Mouse (Mus musculus): ENCODE data around the gene Map3k7. TPM values are rescaled to one million over a fixed set of nuclear protein-coding genes. Genes with fewer than 3 reads are reported as not detected.
A peak's percentile ranks its signal among the peaks of the same experiment; 100 is the strongest.

The Map3k7 gene
- 41.3 and 52.2 TPM in 2 replicates for total RNA-seq (2021)
- long read RNA-seq, experiment 1, full-length matches to known transcripts, result 25 of 32 reads
- long read RNA-seq, experiment 1, partial matches to known transcripts, result 0 of 32 reads
- long read RNA-seq, experiment 1, other reads (novel, unspliced or antisense), result 7 of 32 reads
- long read RNA-seq, experiment 2, full-length matches to known transcripts, result 23 of 29 reads
- long read RNA-seq, experiment 2, partial matches to known transcripts, result 2 of 29 reads
- long read RNA-seq, experiment 2, other reads (novel, unspliced or antisense), result 4 of 29 reads

DNA sequence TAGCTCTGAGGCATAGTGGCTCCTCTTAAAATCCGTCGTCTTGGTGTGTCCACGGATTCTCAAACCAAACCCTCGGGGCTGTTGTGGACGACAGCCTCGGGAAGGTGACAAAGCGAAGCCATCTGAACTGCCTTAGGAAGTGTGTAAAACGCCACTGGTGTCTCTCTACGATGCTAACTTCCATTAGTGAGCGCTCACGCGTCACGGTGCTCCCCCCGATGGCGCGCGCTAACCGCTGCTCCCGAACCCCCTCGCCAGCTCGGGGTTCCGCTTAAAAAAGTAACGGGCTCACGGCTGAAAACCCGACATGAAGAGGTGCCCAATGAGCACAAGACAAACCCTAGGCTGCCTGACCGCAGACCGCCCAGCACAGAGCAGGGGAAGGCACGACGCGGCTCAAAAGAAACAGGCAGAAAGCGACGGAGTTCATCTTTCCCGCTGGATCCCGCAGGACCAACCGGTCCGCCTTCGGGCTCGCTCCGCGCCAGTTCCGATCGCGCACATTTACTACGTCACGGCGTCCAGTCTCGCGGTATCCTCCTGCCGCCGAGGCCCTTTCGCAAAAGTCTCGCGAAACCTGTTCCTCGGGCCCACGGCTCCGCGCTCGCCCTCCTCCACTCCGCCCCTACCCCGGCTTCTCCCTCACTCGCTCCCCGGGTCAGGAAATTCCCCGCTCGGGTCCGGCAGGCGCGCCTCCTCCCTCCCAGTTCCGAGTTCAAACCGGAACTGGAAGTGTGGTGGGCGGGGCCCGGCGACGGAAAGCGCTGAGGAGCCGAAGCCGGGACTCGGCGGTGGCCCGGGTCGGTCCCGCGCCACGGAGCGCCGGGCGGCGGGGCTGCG lies at the start of gene Map3k7:
Gene Map3k7, plus strand, starts transcription at position 744 of the 840 bp plus-strand sequence.
- DNase-seq, result peak; percentile 98

DNA sequence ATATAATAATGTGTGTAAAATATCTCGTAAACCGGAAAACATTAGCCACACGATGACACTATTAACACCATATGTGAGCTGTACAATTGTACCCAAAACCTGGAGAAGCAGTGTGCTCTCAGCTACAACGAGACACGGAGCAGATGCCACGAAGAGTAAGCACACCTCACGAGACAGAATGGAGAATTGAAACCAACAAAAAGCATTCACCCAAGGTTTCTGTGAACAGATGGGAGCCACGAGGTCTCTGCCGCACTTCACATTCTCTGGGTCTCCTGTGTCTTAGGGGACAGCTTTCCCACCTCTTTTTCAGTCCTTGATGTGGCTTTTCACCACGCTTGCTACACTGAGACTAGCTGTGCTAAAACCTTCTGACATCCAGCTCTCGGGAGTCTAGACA lies 48.8 kb upstream of the Map3k7 start:
- no peak for DNase-seq

DNA sequence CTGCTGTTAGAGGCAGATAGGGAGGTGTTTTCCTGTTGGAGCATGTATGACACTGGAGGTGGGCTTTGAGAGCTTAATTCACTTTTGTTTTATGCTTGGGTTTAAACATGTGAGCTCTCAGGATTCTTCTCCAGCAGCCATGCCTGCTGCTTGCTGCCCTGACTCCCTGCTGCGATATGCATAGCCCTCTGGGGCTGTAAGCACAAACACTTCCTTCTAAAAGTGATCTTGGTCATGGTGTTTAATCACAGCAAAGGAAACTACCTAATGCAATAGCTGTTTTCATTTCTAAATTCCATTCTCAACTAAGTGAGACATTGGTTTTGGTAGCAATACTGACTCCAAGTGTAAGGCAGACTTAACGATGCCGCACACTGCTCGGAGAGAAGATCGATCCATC lies 45.2 kb upstream of the Map3k7 start:
- no peak for DNase-seq

DNA sequence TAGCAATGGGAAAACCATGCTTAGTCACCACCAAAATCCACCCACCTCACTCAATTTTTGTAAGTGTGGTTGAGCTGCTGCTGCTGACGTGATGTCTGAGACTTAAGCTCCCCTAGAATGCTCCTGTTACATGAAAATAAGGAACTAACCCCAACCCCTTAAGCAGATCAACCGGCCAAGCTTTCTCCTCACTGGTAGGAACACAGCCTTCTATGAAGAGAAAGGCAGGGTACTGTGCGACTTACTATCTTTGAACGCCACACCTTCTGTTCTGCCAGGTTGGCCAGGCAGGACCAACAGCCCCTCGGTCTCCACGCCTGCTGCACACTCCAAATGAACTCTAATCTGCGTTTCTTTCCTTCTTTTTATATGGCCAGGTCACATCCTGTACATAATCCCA lies 41.7 kb upstream of the Map3k7 start:
- no peak for DNase-seq

DNA sequence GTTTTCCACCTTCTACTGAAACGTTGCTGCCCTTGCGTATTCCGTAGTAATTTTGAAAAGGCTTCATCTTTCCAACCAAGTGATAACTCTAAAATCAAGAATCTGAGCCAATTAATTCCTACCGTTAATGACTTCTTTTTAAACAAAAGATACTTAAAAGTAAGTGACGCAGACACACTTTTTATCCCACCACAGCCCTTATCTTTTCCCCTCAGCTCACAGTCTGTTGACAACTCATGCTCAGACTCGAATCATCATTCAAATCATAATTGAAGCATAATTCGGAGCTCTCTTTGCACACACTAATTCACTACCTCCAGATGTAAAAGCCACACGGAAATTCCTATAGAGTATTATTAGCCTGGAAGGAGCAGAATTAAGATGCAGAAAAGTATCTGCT lies 40.5 kb upstream of the Map3k7 start:
- DNase-seq, result no peak

DNA sequence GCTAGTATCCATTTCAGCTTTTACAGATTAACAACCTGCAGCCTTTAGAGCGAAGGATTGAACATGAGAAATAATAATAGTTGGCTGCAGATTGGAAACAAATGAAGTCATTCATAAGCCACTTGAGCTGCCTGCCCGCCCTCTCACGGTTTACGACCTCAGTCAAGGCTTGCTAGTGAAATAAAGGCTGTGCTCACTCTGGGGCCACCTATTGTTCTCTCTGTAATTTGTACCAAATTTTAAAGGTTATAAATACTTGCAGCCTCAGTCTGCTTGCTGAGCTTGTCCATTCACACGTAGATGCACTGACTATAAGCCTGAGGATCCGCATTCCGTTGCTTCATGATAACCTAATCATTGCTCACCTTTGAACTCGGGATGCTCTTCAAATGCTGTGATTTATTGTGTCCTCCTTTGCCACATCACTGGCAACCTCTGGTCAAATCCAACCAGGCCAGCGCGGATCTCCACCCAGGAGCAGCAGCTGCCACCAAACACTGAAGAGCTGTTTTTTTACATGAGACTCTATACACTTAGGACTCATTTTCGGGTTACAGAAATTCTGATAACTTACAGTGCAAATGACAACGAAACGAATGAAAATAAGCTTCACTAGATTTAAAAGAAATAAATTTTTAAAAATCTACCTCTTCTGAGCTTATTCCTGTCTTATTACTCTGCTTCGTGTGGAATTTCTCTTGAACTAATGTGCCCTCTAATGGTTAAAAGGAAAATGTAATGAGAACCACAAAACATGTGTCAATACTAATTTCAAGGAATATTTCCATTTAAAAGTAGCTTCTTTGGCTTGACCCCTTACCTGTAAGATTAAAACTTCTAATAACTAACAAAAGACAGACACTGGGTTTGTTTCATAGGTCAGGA lies 39.4 kb upstream of the Map3k7 start:
- DNase-seq, result no peak

DNA sequence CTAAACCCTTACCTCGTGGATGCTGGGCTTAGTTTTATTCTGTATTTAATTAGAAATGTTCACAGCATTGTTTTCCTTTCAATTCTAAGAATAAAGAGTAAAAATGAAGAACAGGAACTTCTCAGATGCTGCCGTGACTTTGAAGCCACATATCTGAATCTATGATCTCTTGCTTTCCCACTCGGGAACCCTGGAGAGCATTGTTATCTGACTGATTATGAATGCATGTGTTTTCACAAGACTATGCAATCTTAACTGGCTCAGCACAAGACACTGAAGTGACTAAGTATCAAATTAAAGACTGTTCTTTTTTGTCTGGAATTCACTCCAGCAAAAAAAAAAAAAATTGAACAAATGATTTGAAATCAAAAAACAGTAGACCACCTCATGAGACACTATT lies 30.7 kb upstream of the Map3k7 start:
- DNase-seq, result no peak

DNA sequence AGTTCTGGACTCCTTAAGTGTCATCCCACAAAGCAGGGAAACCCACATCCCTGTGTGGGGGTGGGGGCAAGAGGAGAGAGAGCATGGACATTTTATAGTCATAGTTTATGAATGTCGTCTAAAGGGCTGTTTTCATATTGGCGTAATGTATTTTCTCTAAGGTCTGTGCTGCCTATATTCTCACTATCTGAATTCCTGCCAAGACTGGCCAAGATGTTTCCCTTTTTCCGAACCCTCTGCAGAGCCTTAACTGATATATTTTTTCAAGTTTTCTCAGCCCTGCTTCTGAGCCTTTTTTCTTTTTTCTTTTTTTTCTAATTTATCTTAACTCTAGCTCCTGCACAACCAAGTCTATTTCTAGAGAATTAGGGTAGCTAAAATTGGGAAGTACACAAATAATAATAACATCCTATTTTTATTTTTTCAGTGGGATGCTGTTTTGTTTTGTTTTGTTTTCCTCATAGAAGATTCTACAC lies 28.0 kb upstream of the Map3k7 start:
- DNase-seq, result no peak

DNA sequence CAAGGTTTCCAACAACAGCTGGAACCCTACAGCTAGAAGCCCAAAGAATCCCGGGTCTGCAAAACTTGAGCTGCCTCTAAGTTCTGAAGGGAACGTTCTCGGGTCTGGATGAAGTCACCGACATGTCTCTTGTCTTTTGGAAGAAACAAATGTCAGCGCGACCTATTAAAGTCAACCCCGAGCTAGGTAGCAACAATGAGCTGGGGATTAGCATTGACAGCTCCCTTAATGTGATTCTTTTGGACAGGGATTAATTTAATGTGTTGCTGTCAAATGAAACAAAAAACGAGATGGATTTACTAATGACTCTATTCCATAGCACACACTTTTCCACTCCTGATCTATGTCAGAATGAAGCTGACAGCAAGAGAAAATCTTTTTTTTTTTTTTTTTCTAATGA lies 27.5 kb upstream of the Map3k7 start:
- DNase-seq, result no peak

DNA sequence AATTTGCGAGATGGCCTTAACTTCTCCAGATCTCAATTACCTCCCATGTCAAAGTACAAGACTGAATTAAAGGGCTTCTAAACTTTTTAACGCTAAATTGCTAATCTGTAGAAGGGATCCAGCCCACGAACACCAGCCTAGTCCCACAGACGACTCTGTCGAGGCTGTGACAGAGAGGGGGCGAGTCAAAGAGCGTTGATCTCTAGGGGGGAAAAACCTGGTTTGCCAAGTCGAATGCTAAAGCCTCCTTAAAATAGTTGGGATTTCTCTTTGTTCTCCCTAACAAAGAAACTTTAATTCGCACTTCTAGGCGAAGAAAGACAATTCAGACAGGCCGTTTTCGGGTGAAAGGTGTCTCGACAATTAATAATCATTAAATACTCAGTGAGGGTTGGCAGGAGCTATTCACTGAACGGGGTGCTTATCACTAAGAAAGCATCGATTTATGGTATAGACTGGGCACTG lies 27.0 kb upstream of the Map3k7 start:
- no peak for DNase-seq

DNA sequence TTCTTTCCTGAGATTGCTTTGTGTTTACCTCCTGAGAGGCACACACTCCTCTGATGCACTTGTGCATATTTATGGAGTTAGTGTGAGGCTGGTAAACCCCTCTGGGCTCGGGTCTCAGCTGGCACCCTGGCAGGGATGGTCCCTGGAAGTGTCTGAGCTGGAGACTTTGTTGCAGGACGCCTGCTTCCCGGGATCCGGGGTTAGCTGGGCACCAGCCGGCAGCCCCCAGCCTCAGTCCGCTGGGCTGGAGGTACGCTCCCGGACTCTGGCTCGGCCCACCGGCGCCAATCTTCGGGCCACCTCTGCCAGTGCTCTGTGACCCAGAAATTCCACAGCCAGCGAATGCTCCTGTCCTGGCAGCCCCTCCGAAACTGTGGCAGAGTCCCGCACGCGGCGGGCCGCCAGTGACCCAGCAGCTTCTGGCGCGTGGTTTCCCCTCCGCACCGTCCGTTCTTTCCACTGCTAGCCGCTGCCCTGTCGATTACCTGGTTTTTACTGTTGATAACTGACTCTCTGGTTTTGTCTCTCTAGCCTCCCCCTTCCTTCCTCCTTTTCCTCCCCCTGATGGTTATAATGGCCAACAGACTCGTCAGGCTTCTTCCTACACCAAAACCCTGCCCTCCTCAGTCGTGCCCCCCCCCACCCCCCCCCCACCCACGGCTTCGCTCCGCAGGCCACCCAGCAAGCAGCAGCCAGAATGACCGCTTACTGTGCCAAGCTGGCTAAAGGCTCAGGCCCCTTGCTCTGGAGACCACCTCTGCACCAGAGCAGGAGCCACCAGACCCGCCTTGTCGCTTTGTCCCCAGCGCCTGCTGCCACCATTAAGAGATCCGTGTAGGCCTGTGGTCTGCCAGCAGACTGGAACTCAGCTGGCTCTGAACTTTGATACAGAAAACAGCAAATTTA lies 26.3 kb upstream of the Map3k7 start:
- peak; percentile 22 for DNase-seq

DNA sequence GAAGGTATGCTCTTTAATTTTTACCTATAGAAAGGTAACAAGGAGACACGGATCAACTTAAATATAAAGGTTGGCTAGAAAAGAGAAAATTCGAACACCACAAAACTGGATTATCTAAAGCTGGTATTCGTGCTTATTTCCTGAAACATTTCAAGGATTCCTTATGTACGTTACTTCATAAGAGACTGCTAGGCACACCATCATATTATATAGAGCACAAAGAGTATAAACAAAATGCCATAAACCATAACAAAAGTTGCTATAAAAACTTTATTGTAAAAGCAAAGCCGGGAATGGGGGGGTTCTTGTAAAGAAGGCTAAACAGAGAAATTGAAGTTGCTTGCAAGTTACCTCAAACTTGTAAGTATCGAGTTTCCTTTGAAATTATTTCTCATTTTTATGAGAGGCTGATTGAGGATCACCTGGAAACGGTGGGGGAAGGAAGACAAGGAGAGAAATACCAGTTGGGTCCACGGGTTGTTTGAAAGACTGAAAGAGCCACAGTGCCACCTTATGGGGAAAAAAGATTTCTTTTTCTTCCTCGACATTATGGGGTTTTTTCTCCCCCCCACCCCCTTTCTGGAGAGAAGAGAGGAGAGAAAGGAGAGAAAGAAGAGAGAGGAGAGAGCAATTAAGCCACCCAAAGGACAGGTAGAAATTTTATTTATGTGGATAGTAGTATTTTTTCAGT lies 25.3 kb upstream of the Map3k7 start:
- peak; percentile 24 for DNase-seq

DNA sequence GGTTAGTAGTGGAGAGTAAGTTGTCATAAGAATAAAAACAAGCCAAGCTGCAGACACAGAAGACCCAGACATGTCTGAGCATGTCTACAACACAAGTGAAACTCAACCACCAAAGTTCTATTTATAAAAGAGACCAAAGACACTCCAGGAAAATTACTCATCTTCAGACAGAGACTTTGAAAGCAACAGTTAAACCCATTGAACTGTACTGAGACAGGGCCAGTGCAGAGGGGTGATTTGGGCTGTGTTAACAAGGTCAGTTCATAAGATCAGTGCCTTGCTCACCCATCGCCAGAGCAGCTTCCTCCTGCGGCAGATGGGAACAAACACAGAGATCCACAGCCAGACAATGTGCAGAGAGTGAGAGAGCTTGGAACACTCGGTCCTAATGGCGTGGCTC lies 22.3 kb upstream of the Map3k7 start:
- no peak for DNase-seq

DNA sequence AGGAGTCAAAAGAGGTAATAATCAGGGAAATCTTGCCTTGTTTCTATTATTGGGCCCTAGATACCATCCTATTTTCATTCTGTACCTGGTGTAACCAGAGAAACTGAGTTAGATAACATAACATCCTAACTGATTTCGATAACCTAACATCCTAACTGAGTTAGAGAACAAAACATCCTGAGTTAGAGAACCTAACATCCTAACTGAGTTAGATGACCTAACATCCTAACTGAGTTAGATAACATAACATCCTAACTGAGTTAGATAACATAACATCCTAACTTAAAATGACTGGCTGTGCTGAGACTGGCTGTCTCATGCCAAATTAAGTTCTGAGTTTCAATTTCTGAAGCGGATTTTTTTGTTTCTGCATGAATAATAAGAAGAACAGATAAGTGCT lies 20.9 kb upstream of the Map3k7 start:
- DNase-seq, result no peak

DNA sequence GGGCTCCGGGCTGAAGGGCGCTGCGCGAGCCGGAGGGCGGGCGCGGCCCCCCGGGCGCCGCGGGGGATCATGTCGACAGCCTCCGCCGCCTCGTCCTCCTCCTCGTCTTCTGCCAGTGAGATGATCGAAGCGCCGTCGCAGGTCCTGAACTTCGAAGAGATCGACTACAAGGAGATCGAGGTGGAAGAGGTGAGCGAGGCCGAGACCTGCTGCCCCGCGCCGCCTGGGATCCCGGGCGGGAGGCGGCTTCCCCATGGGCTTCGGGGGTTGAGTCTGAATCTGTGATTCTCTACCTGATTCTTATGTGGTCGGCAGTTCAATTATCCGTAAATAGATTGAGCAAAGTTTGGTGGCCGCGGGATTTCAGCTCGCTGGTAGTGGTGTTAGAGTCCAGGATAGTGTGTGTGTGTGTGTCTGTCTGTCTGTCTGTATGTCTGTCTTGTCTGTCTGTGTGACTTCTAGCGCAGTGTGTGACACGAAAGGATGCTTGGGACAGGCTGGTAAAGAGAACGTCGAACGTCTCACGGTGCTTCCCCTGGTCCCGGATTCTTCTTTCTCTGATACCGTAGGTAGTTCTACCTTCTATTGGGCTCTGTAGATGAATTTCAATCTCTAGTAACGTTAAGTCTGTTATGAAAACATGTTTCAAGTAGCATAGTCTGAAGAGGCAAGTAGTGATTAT lies 438 bp downstream of the Map3k7 start:
- no peak for DNase-seq

DNA sequence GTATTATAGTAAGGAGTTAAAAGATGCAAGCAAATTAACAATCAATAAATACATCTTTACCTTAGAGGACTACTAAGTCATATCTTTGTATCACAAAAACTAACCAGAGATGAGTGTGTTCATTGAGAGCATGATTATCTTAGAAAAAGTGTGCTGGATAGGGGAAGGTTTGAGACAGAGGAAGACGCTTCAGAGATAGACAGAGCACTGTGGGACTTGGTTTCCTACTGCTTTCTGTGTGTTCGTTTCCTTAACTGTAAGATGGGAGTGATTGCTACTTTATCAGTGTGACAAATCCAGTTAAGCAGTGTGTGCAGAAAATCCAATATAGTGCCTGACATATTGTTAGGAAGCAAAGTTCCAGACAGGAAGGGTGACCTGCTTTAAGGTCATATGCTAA lies 1.3 kb downstream of the Map3k7 start:
- no peak for DNase-seq

DNA sequence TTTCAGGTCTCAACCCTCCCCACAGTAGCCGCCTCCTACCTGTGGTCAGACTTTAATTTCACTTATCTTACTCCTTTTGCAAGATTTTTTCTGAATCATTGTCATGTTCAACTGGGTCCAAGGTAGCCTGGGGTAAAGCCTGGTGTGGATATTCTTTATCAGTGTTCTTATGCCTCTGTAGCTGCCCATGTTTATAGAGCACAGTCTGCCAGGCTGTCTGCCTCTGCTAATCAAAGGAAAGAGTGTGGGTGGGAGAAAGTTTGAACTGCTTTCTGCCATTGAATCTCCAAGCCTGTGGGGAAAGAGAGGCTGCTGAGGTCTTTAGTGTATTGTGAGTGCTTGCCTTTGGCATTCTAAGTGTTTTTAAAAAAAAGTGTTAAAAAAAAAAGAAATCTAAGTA lies 7.5 kb downstream of the Map3k7 start:
- no peak for DNase-seq

DNA sequence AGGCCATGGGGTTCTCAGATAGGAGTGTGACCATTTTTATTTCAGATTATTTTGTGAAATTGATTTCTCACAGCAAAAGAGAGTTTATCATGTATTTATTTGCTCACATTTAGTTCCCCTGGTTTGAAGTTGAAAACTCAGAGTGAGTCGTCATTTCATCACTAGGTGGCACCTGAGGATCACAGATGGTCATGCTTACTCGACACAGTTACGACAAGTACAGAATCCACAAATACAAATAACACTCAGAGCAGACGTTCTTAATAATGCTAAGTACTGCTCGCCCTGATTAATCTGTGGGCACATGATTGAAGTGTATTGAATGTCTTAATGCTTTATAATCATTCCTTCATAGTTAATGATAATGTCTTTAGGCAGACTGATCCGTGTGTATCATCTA lies 8.3 kb downstream of the Map3k7 start:
- DNase-seq, result no peak

DNA sequence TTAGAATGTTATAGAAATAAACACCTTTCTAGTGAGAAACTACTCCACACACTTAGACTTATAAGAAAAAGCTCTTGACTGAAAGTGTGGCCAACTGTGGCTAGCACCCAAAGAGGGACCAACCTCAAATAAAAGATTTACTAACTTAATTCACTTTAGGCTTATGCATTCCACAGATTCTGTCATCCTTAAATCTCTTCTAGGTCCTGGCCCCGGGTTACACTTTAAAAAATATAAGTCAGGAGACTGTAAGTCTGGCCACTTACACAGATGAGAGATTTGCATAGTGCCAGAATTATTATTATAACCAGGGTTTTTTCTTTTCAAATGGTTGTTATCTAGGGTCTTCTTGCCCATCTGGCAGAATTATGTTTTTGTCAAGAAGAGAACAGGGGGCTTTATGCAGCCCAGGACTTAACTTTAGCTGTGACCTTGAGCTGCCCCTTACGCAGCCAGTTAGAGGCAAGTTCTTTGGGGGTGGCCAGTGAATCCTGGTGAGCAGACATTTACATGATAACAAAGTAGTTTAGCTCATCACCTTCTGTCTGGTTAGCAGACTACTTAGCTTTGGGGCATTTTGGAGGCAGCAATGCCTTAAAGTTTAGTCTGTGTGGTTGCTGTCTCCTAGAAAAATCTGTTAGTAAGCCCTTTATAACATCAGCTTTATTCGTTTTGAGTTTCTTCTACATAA lies 11.5 kb downstream of the Map3k7 start:
- no peak for DNase-seq

DNA sequence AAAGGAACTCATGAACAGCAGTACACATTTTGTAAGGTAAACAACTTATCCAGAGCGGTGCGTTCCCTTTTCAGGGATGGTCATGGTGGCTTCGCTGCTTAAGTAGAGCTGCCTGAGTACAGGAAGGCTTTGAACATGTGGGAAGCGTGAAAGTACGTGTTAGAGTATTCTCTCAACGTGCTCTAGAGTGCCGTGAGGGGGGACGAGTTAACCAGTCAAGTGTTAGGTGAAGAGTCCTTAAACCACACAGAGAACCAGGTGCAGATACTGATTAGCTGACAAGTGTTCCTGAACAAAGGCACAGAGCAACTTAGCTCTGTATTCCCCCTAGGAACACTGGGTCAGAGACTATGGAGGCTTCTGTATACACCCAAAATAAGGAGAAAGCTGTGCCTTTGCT lies 18.0 kb downstream of the Map3k7 start:
- no peak for DNase-seq

All from adrenal gland, postnatal 14 days (tissue).